In genomic region chr11:44612681-44613410, GRCm38 (mm10) we compare ENCODE assay signal across 8 mouse cellular contexts. TPM values are rescaled to one million over a fixed set of nuclear protein-coding genes. Genes with fewer than 3 reads are reported as not detected.
A peak's percentile ranks its signal among the peaks of the same experiment; 100 is the strongest.
DNase-seq lines count a peak whose midpoint lies in the region; ATAC-seq and TF ChIP-seq lines count a peak whose summit lies in the region.

No protein-coding gene starts in this region.

- H3K4me3 ChIP-seq in neural tube, embryonic 11.5 days (ENCODE audit: low read depth, low read length): peak overlapping the region; percentile 33
- peak overlapping the region; percentile 19 for H3K4me3 ChIP-seq in forebrain, embryonic 14.5 days (ENCODE audit: low read depth, low read length)
- H3K4me3 ChIP-seq in liver, postnatal 0 days (ENCODE audit: low read depth, low read length): peak overlapping the region; percentile 24
- peak overlapping the region; percentile 26 for H3K4me3 ChIP-seq in stomach, embryonic 14.5 days (ENCODE audit: low read depth, low read length)

- no peak for ATAC-seq in neural tube, embryonic 11.5 days (ENCODE audit: insufficient read depth, low FRiP score, low TSS enrichment)
- ATAC-seq in forebrain, embryonic 14.5 days: no peak
- ATAC-seq in liver, postnatal 0 days: no peak
- ATAC-seq in stomach, embryonic 14.5 days (ENCODE audit: insufficient number of reproducible peaks, insufficient read depth, low FRiP score, low read depth): no peak

- no peak overlapping the region for H3K27ac ChIP-seq in neural tube, embryonic 11.5 days (ENCODE audit: low read depth, low read length)
- no peak overlapping the region for H3K27ac ChIP-seq in forebrain, embryonic 14.5 days (ENCODE audit: low read depth, low read length)
- no peak overlapping the region for H3K27ac ChIP-seq in liver, postnatal 0 days (ENCODE audit: low read depth)
- H3K27ac ChIP-seq in stomach, embryonic 14.5 days (ENCODE audit: low read length): no peak overlapping the region

- H3K9me3 ChIP-seq in neural tube, embryonic 11.5 days (ENCODE audit: control insufficient read depth, low read length): no peaks in the 10 kb centered on the region
- H3K9me3 ChIP-seq in forebrain, embryonic 14.5 days (replicated peaks; ENCODE audit: control insufficient read depth, low read length): no peaks in the 10 kb centered on the region
- H3K9me3 ChIP-seq in liver, postnatal 0 days (ENCODE audit: low read length): no peaks in the 10 kb centered on the region
- no peaks in the 10 kb centered on the region for H3K9me3 ChIP-seq in stomach, embryonic 14.5 days (ENCODE audit: control insufficient read depth, low read depth, low read length)

- no peak for TF ChIP-seq EP300 in liver, postnatal 0 days (IDR thresholded peaks at IDR 0.05; ENCODE audit: low read depth)

- peaks cover 31% of the 10 kb centered on the region for H3K27me3 ChIP-seq in neural tube, embryonic 11.5 days (ENCODE audit: control insufficient read depth, insufficient read depth, low read length)
- H3K27me3 ChIP-seq in forebrain, embryonic 14.5 days (replicated peaks; ENCODE audit: control insufficient read depth, insufficient read depth, low read length): peaks cover 58% of the 10 kb centered on the region
- H3K27me3 ChIP-seq in liver, postnatal 0 days (ENCODE audit: insufficient read depth, low read length): peaks cover 64% of the 10 kb centered on the region
- H3K27me3 ChIP-seq in stomach, embryonic 14.5 days (ENCODE audit: control insufficient read depth, insufficient read depth, low read length): peaks cover 46% of the 10 kb centered on the region

- TF ChIP-seq CTCF in liver, postnatal 0 days (IDR thresholded peaks at IDR 0.05; ENCODE audit: low read depth): no peak

- WGBS in neural tube, embryonic 11.5 days: 1% methylated on average over 38 of the region's 38 CpGs
- WGBS in forebrain, embryonic 14.5 days: 2% methylated on average over 38 of the region's 38 CpGs
- WGBS in liver, postnatal 0 days (ENCODE audit: insufficient replicate concordance): 2% methylated on average over 38 of the region's 38 CpGs
- WGBS in stomach, embryonic 14.5 days: 3% methylated on average over 38 of the region's 38 CpGs

- H3K9ac ChIP-seq in neural tube, embryonic 11.5 days (ENCODE audit: low read length): peak overlapping the region; percentile 35
- no peak overlapping the region for H3K9ac ChIP-seq in forebrain, embryonic 14.5 days (ENCODE audit: low read length)
- no peak overlapping the region for H3K9ac ChIP-seq in liver, postnatal 0 days (replicated peaks)
- peak overlapping the region; percentile 14; the same call in 1 of the 2 replicates for H3K9ac ChIP-seq in stomach, embryonic 14.5 days (replicated peaks; ENCODE audit: low read depth, low read length)

- peaks cover 18% of the 10 kb centered on the region for H3K4me1 ChIP-seq in neural tube, embryonic 11.5 days (ENCODE audit: control insufficient read depth, insufficient read depth, low read length)
- H3K4me1 ChIP-seq in forebrain, embryonic 14.5 days (ENCODE audit: control insufficient read depth, insufficient read depth, low read length): peaks cover 12% of the 10 kb centered on the region
- peaks cover 6% of the 10 kb centered on the region for H3K4me1 ChIP-seq in liver, postnatal 0 days (ENCODE audit: insufficient read depth)
- H3K4me1 ChIP-seq in stomach, embryonic 14.5 days (ENCODE audit: control insufficient read depth, insufficient read depth, low read length): peaks cover 9% of the 10 kb centered on the region

- no peaks in the 10 kb centered on the region for H3K36me3 ChIP-seq in neural tube, embryonic 11.5 days (ENCODE audit: control insufficient read depth, insufficient read depth, low read length)
- no peaks in the 10 kb centered on the region for H3K36me3 ChIP-seq in forebrain, embryonic 14.5 days (ENCODE audit: control insufficient read depth, insufficient read depth, low read length)
- H3K36me3 ChIP-seq in liver, postnatal 0 days (replicated peaks; ENCODE audit: insufficient read depth, low read length): no peaks in the 10 kb centered on the region
- no peaks in the 10 kb centered on the region for H3K36me3 ChIP-seq in stomach, embryonic 14.5 days (ENCODE audit: control insufficient read depth, insufficient read depth, low read length)

- H3K4me2 ChIP-seq in neural tube, embryonic 11.5 days (ENCODE audit: low read depth): peak overlapping the region; percentile 61
- H3K4me2 ChIP-seq in forebrain, embryonic 14.5 days (ENCODE audit: low read length): peak overlapping the region; percentile 42
- H3K4me2 ChIP-seq in liver, postnatal 0 days (ENCODE audit: low read depth, low read length): peak overlapping the region; percentile 57
- H3K4me2 ChIP-seq in stomach, embryonic 14.5 days (replicated peaks; ENCODE audit: low read depth, low read length): peak overlapping the region; percentile 46

- DNase-seq in neural tube, embryonic 11.5 days (ENCODE audit: low spot score): peak; percentile 54
- DNase-seq in neural tube, embryonic 10.5 days (ENCODE audit: extremely low spot score, low spot score): no peak
- DNase-seq in forebrain, embryonic 14.5 days (ENCODE audit: low spot score): no peak
- peak; percentile 39 for DNase-seq in induced T-regulatory cell, adult 2 months (ENCODE audit: low read depth)
- no peak for DNase-seq in liver, postnatal 0 days
- DNase-seq in layer of hippocampus, postnatal 36 days: no peak
- no peak for DNase-seq in right cerebral cortex, postnatal 14 days

RNA-seq across cellular contexts. Expression of gene Ebf1, which starts 4.3 kb away (rescaled TPM):
- polyA plus RNA-seq in neural tube, embryonic 11.5 days (2014; fragmentation: Nextera tagmentation; extraction: Ambion mirVana): 104 and 113 TPM in 2 replicates
- polyA plus RNA-seq in forebrain, embryonic 14.5 days (2014; fragmentation: Nextera tagmentation; extraction: Ambion mirVana): 30.7 and 37.6 TPM in 2 replicates
- polyA plus RNA-seq in liver, postnatal 0 days (2015; fragmentation: Nextera tagmentation; extraction: Ambion mirVana): 4.6 and 5.0 TPM in 2 replicates
- polyA plus RNA-seq in stomach, embryonic 14.5 days (2014; fragmentation: Nextera tagmentation; extraction: Ambion mirVana): 13.3 and 15.9 TPM in 2 replicates
- 1 to 10 TPM; 2.6 to 3.1 TPM for total RNA-seq in layer of hippocampus, postnatal 36 days (2021)

Comparison
In these comparisons a context has a peak if more than half of its experiments do, and no peak if none do; other contexts are left out.
1. DNase-seq: peak in neural tube, embryonic 11.5 days (single experiment) and induced T-regulatory cell, adult 2 months (single experiment); none in neural tube, embryonic 10.5 days (single experiment), forebrain, embryonic 14.5 days (single experiment), liver, postnatal 0 days (single experiment), layer of hippocampus, postnatal 36 days (0 of 2) and right cerebral cortex, postnatal 14 days (single experiment).
2. H3K9ac ChIP-seq: peak in neural tube, embryonic 11.5 days (single experiment) and stomach, embryonic 14.5 days (single experiment); none in forebrain, embryonic 14.5 days (single experiment) and liver, postnatal 0 days (single experiment).
3. Peak in every context shown above with its lines, with median percentiles within 50 percentile points of each other: H3K4me2 ChIP-seq and H3K4me3 ChIP-seq.